Mouse (Mus musculus): ENCODE results near the gene Tcp11l2. TPM values are rescaled to one million over a fixed set of nuclear protein-coding genes. Genes with fewer than 3 reads are reported as not detected.

Tcp11l2 gene
- polyA plus RNA-seq, 1 experiment = 10.3 TPM

DNA sequence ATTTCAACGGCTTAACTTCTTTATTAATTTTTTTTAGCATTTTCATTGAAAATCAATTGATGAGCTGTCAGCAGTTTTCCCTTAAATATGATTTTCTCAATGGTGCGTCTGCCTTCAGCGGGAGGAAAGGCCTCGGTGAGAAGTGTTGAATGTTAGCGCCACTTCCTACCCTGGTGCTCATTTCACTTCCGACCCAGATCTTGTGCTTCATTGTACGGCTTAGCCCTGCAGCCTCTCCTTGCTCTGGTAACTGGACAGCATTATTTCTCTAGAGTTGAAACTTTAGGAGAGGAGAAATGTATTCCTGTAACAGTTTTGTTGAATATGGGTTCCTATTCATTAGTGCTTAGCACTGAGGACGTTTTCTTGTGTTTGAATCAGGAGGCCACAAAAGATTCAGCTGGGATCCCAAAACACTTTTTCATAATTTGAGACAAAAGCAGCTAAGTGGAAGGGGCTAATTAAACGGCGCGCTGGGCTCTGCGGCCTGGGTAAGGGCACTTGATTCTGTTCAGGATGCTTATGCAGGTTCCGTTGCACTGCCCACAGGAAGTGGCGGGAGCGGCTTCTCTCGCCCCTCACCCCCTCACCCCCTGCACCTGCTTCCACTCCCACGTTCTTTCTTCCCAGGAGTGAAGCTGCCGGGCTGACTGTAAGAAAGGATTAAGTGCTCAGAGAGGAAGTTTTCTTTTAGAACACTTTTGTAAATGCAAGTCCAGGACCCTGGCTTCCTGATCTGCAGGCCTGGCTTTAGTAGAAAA lies 81.8 kb downstream of the Tcp11l2 start:
- Histone ChIP-seq H3K4me3 (no peak overlapping the region), H3K79me2 (ENCODE audit: control insufficient read depth, insufficient read depth) (no peaks in the 10 kb centered on the region), H3K36me3 (ENCODE audit: control insufficient read depth, insufficient read depth) (peaks cover 3% of the 10 kb centered on the region), H3K27me3 (ENCODE audit: control insufficient read depth, insufficient read depth, insufficient read length) (no peaks in the 10 kb centered on the region), H3ac (ENCODE audit: control insufficient read depth, insufficient read length) (no peak overlapping the region), H3K4me2 (ENCODE audit: low read depth) (no peak overlapping the region)
- peak in 2 of 3 experiments; percentile 5 to 68 for TF ChIP-seq MYOD1 (IDR thresholded peaks at IDR 0.05; ENCODE audit: control insufficient read depth in 1 of 3, insufficient read length in 2 of 3, low read depth in 2 of 3)
- no peak for TF ChIP-seq SRF (IDR thresholded peaks at IDR 0.05; ENCODE audit: control insufficient read depth, insufficient read length, low read depth)
- no peak for TF ChIP-seq CEBPB (IDR thresholded peaks at IDR 0.05; ENCODE audit: insufficient read depth, poor library complexity, severe bottlenecking)
- TF ChIP-seq POLR2A (IDR thresholded peaks at IDR 0.05; ENCODE audit: insufficient read length, low read depth) = no peak

DNA sequence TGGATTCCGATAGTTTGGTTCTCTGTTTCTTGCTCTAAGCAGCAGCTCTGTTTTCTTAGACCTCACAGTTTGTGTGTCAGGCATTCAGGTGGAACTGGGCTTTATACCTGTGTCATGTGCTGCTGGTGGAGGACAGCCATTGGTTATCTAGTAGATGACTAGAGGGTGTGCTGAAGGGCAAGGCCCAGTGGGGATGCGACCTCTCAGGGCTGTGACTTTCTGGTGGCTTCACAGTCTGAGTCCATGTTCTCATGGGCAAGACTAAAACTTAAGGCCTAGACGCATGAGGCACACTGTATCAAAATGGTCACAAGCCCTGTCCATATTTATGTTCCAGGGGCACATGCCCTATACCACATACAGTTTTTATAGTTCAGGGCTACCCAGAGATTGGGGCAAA lies 82.9 kb downstream of the Tcp11l2 start:
- Histone ChIP-seq H3ac (ENCODE audit: control insufficient read depth, insufficient read length) (no peak overlapping the region), H3K27me3 (ENCODE audit: control insufficient read depth, insufficient read depth, insufficient read length) (no peaks in the 10 kb centered on the region), H3K4me2 (ENCODE audit: low read depth) (no peak overlapping the region), H3K4me3 (no peak overlapping the region), H3K36me3 (ENCODE audit: control insufficient read depth, insufficient read depth) (peaks cover 3% of the 10 kb centered on the region), H3K79me2 (ENCODE audit: control insufficient read depth, insufficient read depth) (no peaks in the 10 kb centered on the region)
- TF ChIP-seq POLR2AphosphoS2 (IDR thresholded peaks at IDR 0.05; ENCODE audit: insufficient read length, low read depth) = no peak
- TF ChIP-seq SRF (IDR thresholded peaks at IDR 0.05; ENCODE audit: control insufficient read depth, insufficient read length, low read depth) = no peak
- TF ChIP-seq MYOD1 (IDR thresholded peaks at IDR 0.05; ENCODE audit: control insufficient read depth in 1 of 3, insufficient read length in 2 of 3, low read depth in 2 of 3) = no peak
- TF ChIP-seq MAX (IDR thresholded peaks at IDR 0.05; ENCODE audit: low read depth) = no peak
- no peak for TF ChIP-seq MYOG (IDR thresholded peaks at IDR 0.05; ENCODE audit: control insufficient read depth in 1 of 3, insufficient read depth in 1 of 3, insufficient read length in 2 of 3, low read depth in 2 of 3)
- no peak for TF ChIP-seq USF1 (IDR thresholded peaks at IDR 0.05; ENCODE audit: low read depth)
- TF ChIP-seq TCF3 (IDR thresholded peaks at IDR 0.05; ENCODE audit: insufficient read length, low read depth) = no peak
- TF ChIP-seq POLR2A (IDR thresholded peaks at IDR 0.05; ENCODE audit: insufficient read length, low read depth) = no peak
- no peak for TF ChIP-seq REST (IDR thresholded peaks at IDR 0.05; ENCODE audit: insufficient read depth, insufficient read length)
- TF ChIP-seq E2F4 (IDR thresholded peaks at IDR 0.05; ENCODE audit: insufficient read depth) = no peak
- TF ChIP-seq CEBPB (IDR thresholded peaks at IDR 0.05; ENCODE audit: insufficient read depth, poor library complexity, severe bottlenecking) = no peak
- TF ChIP-seq TCF12 (IDR thresholded peaks at IDR 0.05; ENCODE audit: insufficient read depth, poor library complexity, severe bottlenecking) = no peak

DNA sequence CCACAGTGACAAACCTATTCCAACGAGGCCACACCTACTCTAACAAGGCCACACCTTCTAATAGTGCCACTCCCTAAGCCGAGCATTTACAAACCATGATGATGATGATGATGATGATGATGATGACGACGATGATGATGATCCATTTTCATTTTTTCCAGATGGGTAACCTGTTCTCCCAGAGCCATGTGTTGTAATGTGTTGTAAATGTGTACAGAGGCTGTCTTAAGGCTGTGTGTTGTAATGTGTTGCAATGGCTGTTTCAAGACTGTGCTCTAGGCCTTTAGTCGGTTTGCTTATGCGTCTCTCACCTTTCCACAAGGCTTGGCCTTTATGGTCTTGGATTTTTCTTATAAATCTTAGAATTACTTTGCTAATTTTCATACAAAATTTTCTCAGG lies 85.7 kb downstream of the Tcp11l2 start:
- TF ChIP-seq TCF12 (IDR thresholded peaks at IDR 0.05; ENCODE audit: insufficient read depth, poor library complexity, severe bottlenecking) = no peak
- no peak for TF ChIP-seq E2F4 (IDR thresholded peaks at IDR 0.05; ENCODE audit: insufficient read depth)
- no peak for TF ChIP-seq USF1 (IDR thresholded peaks at IDR 0.05; ENCODE audit: low read depth)
- no peak for TF ChIP-seq MYOD1 (IDR thresholded peaks at IDR 0.05; ENCODE audit: control insufficient read depth in 1 of 3, insufficient read length in 2 of 3, low read depth in 2 of 3)
- no peak for TF ChIP-seq POLR2A (IDR thresholded peaks at IDR 0.05; ENCODE audit: insufficient read length, low read depth)
- no peak for TF ChIP-seq POLR2AphosphoS2 (IDR thresholded peaks at IDR 0.05; ENCODE audit: insufficient read length, low read depth)
- no peak for TF ChIP-seq REST (IDR thresholded peaks at IDR 0.05; ENCODE audit: insufficient read depth, insufficient read length)
- TF ChIP-seq SRF (IDR thresholded peaks at IDR 0.05; ENCODE audit: control insufficient read depth, insufficient read length, low read depth) = no peak
- no peak for TF ChIP-seq TCF3 (IDR thresholded peaks at IDR 0.05; ENCODE audit: insufficient read length, low read depth)
- no peak for TF ChIP-seq MAX (IDR thresholded peaks at IDR 0.05; ENCODE audit: low read depth)
- no peak for TF ChIP-seq CEBPB (IDR thresholded peaks at IDR 0.05; ENCODE audit: insufficient read depth, poor library complexity, severe bottlenecking)
- H3K4me3 ChIP-seq = no peak overlapping the region
- H3ac ChIP-seq (ENCODE audit: control insufficient read depth, insufficient read length) = no peak overlapping the region
- no peak overlapping the region for H3K4me2 ChIP-seq (ENCODE audit: low read depth)
- peaks cover 3% of the 10 kb centered on the region for H3K36me3 ChIP-seq (ENCODE audit: control insufficient read depth, insufficient read depth)
- no peaks in the 10 kb centered on the region for H3K27me3 ChIP-seq (ENCODE audit: control insufficient read depth, insufficient read depth, insufficient read length)
- H3K79me2 ChIP-seq (ENCODE audit: control insufficient read depth, insufficient read depth) = no peaks in the 10 kb centered on the region

Other genes with a start within 250 kb of the Tcp11l2 start
- gene Nuak1, start 136.0 kb upstream of the Tcp11l2 start, polyA plus RNA-seq (2012; fragmentation: generic; extraction: Trizol) = 21.8 TPM
- 58.8 TPM for gene Ckap4, start 42.6 kb upstream of the Tcp11l2 start, polyA plus RNA-seq (2012; fragmentation: generic; extraction: Trizol)
- 8.5 TPM for gene Polr3b, start 45.7 kb downstream of the Tcp11l2 start, polyA plus RNA-seq (2012; fragmentation: generic; extraction: Trizol)
- 0.12 TPM for gene Rfx4, start 179.4 kb downstream of the Tcp11l2 start, polyA plus RNA-seq (2012; fragmentation: generic; extraction: Trizol)

Data from myocyte (in vitro differentiated cells).